8 mouse cellular contexts compared by ENCODE assay signal in the genomic region with DNA sequence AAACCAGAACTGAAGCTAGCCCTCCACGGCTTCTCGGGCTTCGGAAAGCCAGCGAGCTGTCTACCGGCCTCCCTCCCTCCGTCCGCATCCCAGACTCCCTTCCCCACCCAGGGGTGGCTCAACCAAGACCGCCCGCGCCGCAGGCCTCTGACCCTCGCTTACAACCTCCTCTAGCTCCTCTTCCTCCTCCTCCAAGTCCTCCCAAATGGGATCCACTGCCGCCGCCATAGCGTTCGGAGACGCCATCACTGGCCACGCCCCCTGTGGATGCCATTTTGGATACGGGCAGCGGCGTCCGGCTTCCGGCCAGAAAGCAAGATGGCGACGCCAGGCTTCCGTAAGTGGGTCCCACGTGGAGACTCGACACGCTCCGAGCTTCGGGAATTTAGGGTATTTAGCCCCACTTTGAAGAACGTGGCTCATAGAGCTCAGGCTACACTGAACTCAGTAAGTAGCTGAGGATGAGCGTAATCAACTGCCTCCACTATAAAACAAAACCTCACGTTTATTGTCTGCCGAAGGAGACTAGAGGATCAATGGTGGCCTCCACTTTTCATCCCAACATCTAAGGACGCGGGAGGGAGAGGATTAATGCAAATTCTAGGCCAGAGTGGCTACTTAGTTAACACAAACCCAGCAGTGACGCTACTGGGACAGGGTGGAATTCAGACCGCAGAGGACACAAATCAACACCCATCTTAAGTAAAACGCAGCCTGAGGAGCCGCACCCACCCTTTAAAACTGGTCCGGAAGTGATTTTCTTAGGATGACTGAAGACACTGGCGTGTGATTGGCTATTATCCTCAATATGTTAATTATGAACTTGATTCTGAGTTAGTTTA. TPM values are rescaled to one million over a fixed set of nuclear protein-coding genes. Genes with fewer than 3 reads are reported as not detected.
A peak's percentile ranks its signal among the peaks of the same experiment; 100 is the strongest.
DNase-seq lines count a peak whose midpoint lies in the region; ATAC-seq and TF ChIP-seq lines count a peak whose summit lies in the region.

TSS of gene Gtf3c6 (minus strand) at position 695 of the 842 bp plus-strand sequence.

- peak within 1 kb of the TSS; percentile 92 for H3K9ac ChIP-seq in embryonic facial prominence, embryonic 13.5 days
- peak within 1 kb of the TSS; percentile 94 for H3K9ac ChIP-seq in heart, adult 2 months (ENCODE audit: low read depth, low read length)
- H3K9ac ChIP-seq in limb, embryonic 13.5 days: peak within 1 kb of the TSS; percentile 88
- peak within 1 kb of the TSS; percentile 88 for H3K9ac ChIP-seq in midbrain, embryonic 16.5 days (ENCODE audit: low read depth, low read length)

- DNase-seq in 3134 (ENCODE audit: extremely low read depth, insufficient read length, low spot score): peak; percentile 88
- DNase-seq in adrenal gland, postnatal 36 days: peak; percentile 94
- DNase-seq in heart, adult 2 months: peak; percentile 93 to 97
- DNase-seq in kidney, adult 8-10 months: peak; percentile 88 to 94
- peak; percentile 95 to 96 for DNase-seq in spleen, postnatal 10 days (ENCODE audit: low spot score in 2 of 2)

- H3K4me3 ChIP-seq in embryonic facial prominence, embryonic 13.5 days: peak within 1 kb of the TSS; percentile 80
- peak within 1 kb of the TSS; percentile 75 for H3K4me3 ChIP-seq in heart, adult 2 months
- peak within 1 kb of the TSS; percentile 70 for H3K4me3 ChIP-seq in limb, embryonic 13.5 days
- H3K4me3 ChIP-seq in midbrain, embryonic 16.5 days (ENCODE audit: low read depth, low read length): peak within 1 kb of the TSS; percentile 84

- peak; percentile 44 for TF ChIP-seq POLR2A in heart, adult 2 months (IDR thresholded peaks at IDR 0.05; ENCODE audit: insufficient read depth, low read depth, low read length)

- H3K9me3 ChIP-seq in embryonic facial prominence, embryonic 13.5 days: no peaks in the 10 kb centered on the region
- no peaks in the 10 kb centered on the region for H3K9me3 ChIP-seq in limb, embryonic 13.5 days
- H3K9me3 ChIP-seq in midbrain, embryonic 16.5 days (replicated peaks; ENCODE audit: control insufficient read depth, low read length, poor library complexity, severe bottlenecking): no peaks in the 10 kb centered on the region

- intact Hi-C loops in heart, adult 2 months (cut with DNase I): loop anchor here (1.0 to 10.0 kb wide), 4 partner anchors 10 to 617 kb away; partner anchors contain the start of gene Rpf2

- H3K27ac ChIP-seq in embryonic facial prominence, embryonic 13.5 days: peak within 1 kb of the TSS; percentile 96
- peak within 1 kb of the TSS; percentile 91 for H3K27ac ChIP-seq in heart, adult 2 months
- H3K27ac ChIP-seq in limb, embryonic 13.5 days: peak within 1 kb of the TSS; percentile 94
- peak within 1 kb of the TSS; percentile 95 for H3K27ac ChIP-seq in midbrain, embryonic 16.5 days (ENCODE audit: low read length)

- H3K36me3 ChIP-seq in embryonic facial prominence, embryonic 13.5 days: peaks cover 24% of the 10 kb centered on the region
- H3K36me3 ChIP-seq in heart, adult 2 months (ENCODE audit: control insufficient read depth, insufficient read depth, low read length): no peaks in the 10 kb centered on the region
- peaks cover 27% of the 10 kb centered on the region for H3K36me3 ChIP-seq in limb, embryonic 13.5 days
- H3K36me3 ChIP-seq in midbrain, embryonic 16.5 days (ENCODE audit: control insufficient read depth, insufficient read depth, low read length): peaks cover 7% of the 10 kb centered on the region

- no peak for TF ChIP-seq CTCF in heart, adult 2 months (IDR thresholded peaks at IDR 0.05)

- peak within 1 kb of the TSS; percentile 65 for H3K4me2 ChIP-seq in embryonic facial prominence, embryonic 13.5 days
- peak within 1 kb of the TSS; percentile 81 for H3K4me2 ChIP-seq in limb, embryonic 13.5 days (replicated peaks)
- H3K4me2 ChIP-seq in midbrain, embryonic 16.5 days (ENCODE audit: low read length): peak within 1 kb of the TSS; percentile 74

- under 1% methylated on average over 43 of the region's 43 CpGs for WGBS in embryonic facial prominence, embryonic 13.5 days
- under 1% methylated on average over 43 of the region's 43 CpGs for WGBS in heart, adult 2 months
- under 1% methylated on average over 43 of the region's 43 CpGs for WGBS in limb, embryonic 13.5 days
- WGBS in midbrain, embryonic 16.5 days: under 1% methylated on average over 43 of the region's 43 CpGs

- H3K27me3 ChIP-seq in embryonic facial prominence, embryonic 13.5 days: no peaks in the 10 kb centered on the region
- no peaks in the 10 kb centered on the region for H3K27me3 ChIP-seq in heart, adult 2 months (ENCODE audit: control insufficient read depth, insufficient read depth, low read length)
- H3K27me3 ChIP-seq in limb, embryonic 13.5 days: no peaks in the 10 kb centered on the region
- no peaks in the 10 kb centered on the region for H3K27me3 ChIP-seq in midbrain, embryonic 16.5 days (ENCODE audit: control insufficient read depth, insufficient read depth, low read depth, low read length)

- peaks cover 16% of the 10 kb centered on the region for H3K4me1 ChIP-seq in embryonic facial prominence, embryonic 13.5 days
- H3K4me1 ChIP-seq in heart, adult 2 months (ENCODE audit: control insufficient read depth, insufficient read depth, low read length): peaks cover 4% of the 10 kb centered on the region
- H3K4me1 ChIP-seq in limb, embryonic 13.5 days: peaks cover 11% of the 10 kb centered on the region
- H3K4me1 ChIP-seq in midbrain, embryonic 16.5 days (ENCODE audit: control insufficient read depth, insufficient read depth, low read length): peaks cover 8% of the 10 kb centered on the region; the same call in 1 of the 2 replicates

- TF ChIP-seq EP300 in heart, adult 2 months (IDR thresholded peaks at IDR 0.05; ENCODE audit: insufficient read depth, low read depth, low read length): 0 out of 2 replicates have a peak, but pooled peaks have one; percentile 26

- H3K79me2 ChIP-seq in heart, adult 2 months (replicated peaks; ENCODE audit: control insufficient read depth, insufficient read depth, low read length): no peaks in the 10 kb centered on the region

- ATAC-seq in embryonic facial prominence, embryonic 13.5 days (ENCODE audit: insufficient number of reproducible peaks, insufficient read depth, low FRiP score, low TSS enrichment, low read depth): peak; percentile 46; the same call in 1 of the 2 replicates
- peak; percentile 68 for ATAC-seq in limb, embryonic 13.5 days (ENCODE audit: low FRiP score, low read depth)
- ATAC-seq in midbrain, embryonic 16.5 days: peak; percentile 80

RNA-seq across cellular contexts. Expression of gene Gtf3c6, which starts in this region (rescaled TPM):
- total RNA-seq in adrenal gland, postnatal 36 days (2021): 10 to 100 TPM; 43.4 to 45.0 TPM
- 109 and 127 TPM in 2 replicates for polyA plus RNA-seq in embryonic facial prominence, embryonic 13.5 days (2015; fragmentation: Nextera tagmentation; extraction: Ambion mirVana)
- 10 to 100 TPM; 21.0 to 23.9 TPM for total RNA-seq in heart, adult 2 months (2021)
- 10.5 and 17.4 TPM in 2 replicates for polyA plus RNA-seq in heart, adult 2 months (2012; rRNA removed)
- 113 and 114 TPM in 2 replicates for polyA plus RNA-seq in limb, embryonic 13.5 days (2015; fragmentation: Nextera tagmentation; extraction: Ambion mirVana)
- polyA plus RNA-seq in midbrain, embryonic 16.5 days (2015; fragmentation: Nextera tagmentation; extraction: Ambion mirVana): 73.7 and 86.3 TPM in 2 replicates

Comparison
In these comparisons a context has a peak if more than half of its experiments do, and no peak if none do; other contexts are left out.
1. Peak in every context shown above with its lines: DNase-seq, ATAC-seq, H3K4me3 ChIP-seq and H3K27ac ChIP-seq.